Mouse (Mus musculus) frontal cortex, postnatal 25 days (tissue): ENCODE measurements around the gene Ddhd1.
"Not testable (repeated sequence)": the region's sequence is repeated elsewhere in the genome, so short reads cannot be mapped to it uniquely, and the experiment has no call there.

Source experiments
- DNase-seq, 2 experiments: peaks; one replicate each; pipeline ENCODE4 v3.0.0; 2022; ENCODE audit warnings: low spot score in 2 of 2

Gene Ddhd1

DNA sequence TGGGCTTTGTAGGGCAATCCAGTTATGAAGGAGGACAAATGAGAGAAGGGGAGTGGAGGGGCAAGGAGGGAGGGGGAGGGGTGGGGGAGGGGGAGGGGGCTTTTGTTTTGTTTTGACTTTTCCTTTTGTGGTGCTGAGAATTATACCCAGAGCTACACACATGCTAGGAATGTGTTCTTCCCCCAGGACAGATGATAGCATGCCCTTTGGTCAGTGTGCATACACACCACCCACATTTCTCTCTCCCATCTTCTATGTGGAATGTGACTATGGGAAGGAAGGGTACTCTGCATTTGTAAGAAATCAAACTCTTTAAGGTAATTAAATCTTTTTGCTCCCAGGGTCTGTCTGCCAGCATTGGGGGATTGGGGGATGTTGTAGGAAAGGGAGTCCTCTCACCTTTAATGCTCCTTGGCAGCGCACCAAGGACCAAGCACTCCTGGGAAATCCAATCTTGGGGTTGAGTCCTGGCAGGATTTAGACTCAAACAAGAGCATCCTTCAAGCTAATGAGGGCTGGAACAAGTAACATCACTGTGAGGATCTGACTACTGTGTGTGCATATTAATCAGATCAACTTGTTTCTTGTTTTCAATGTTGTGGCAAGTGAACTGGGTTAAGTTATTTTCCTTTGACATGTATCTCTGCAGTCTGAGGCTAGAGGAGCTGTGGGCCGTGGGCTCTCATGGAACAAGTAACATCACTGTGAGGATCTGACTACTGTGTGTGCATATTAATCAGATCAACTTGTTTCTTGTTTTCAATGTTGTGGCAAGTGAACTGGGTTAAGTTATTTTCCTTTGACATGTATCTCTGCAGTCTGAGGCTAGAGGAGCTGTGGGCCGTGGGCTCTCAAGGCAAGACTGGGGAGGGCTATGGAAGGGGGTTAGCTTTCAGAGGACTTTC lies 76.8 kb downstream of the Ddhd1 start:
- DNase-seq: not testable (repeated sequence)

DNA sequence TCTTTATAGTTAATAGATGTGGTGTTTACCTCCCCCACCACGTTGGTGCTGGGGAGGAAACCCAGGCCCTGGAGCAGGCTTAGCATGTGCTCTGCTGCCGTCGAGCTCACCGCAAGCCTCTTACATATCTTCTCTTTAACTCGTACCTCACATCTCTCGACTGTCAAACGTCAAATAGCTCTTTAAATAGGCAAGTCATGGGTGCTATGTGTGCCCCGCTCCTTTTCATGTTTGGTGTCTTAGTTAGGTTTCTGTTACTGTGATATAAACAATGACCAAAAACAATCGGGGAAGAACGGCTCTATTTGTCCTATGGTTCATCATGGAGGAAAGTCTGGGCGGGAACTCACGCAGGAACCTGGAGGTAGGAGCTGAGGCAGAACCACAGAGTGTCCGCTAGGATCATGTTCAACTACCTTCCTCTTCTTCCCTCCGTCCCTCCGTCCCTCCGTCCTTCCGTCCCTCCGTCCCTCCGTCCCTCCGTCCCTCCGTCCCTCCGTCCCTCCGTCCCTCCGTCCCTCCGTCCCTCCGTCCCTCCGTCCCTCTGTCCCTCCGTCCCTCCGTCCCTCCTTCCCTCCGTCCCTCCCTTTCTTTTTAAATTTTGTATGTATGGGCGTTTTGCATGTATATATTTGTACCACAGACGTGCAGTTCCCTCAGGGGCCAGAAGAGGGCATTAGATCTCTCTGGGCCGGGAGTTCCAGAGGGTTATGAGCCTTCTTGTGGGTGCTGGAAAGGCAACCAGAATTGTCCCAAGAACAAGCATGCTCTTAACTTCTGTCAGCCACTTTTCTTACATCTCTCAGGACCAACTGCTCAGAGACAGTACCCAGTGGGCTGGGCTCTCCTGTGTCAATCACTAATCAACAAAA lies 91.6 kb downstream of the Ddhd1 start:
- DNase-seq: peak; percentile 55 to 63

DNA sequence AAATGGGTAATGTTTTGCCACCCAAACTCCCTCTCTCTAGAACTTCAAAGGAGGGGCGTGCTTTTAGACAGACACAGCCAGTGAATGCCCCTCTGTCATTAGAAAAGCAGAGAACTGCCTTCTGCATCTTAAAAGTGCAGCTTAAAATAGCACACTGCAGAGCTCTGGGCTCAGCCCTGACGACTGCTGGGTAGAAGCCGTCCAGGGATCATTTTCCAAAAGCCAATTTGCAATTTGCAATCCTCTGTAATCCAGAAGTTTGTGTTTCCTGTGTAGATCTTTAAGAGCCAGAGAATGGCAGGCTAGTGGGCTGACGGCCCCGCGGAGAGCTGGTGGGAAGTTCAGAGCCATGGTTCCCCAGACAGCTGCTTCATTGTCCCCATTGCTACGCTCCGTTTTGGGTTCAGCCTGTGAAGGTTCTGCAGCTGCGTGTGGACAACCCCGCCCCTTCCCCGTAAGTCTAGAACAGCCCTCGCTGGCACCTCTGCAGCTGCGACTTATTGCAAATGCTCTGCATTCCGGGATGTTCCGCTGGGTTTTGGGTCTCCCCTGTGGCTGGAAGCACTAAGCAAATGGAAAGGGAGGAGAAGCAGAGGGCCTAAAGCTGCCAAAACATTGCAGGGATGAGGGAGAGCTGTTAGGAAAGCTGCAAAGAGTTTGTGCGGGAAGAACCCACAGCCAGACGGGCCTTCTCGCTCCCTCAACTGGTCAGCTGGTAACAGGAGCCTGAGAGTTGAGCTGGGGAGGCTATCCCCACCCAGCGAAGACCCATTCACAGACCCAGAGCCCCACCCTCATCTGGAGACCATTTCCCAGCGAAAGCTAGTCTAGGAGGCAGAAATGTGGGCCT lies 92.5 kb downstream of the Ddhd1 start:
- DNase-seq: peak; percentile 22 to 35

DNA sequence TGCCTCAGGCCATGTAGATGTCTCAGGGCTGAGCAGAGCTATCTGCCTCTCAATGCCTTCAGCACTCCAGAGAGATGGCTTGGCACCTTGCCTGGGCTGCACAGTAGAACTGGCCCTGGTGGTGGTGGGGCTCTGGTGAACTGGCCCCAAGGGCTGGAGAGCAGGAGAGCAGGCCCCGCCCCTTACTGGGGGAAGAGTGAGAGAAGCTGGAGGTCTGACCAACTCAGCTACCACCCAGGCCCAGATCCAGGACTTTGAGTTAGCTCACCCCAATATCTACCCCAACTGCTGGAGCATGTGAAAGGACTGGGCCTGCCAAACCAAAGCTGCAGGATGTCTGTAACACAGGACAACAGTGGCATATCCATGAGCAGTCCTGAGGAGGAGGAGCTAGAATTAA lies 94.4 kb downstream of the Ddhd1 start:
- DNase-seq: peak in 1 of 2 experiments; percentile 28

DNA sequence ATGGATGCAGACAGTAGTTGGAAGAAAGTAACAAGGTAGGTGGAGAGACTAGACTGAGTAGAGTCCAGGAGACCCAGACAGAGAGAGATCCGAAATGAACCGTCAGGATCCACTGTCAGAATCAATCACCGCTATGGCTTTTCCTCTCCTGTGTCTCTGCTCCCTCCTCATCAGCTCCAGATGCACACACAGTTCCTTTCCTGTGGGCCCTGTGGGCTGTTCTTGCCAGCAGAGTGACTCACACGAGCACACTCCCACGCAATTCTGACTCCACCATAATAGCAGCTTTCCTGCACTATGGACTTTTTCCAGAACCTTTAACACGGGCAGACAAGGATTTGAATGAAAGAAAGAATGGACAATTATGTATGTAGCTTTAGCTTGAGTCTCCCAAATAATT lies 96.3 kb downstream of the Ddhd1 start:
- DNase-seq: peak in 1 of 2 experiments; percentile 34

DNA sequence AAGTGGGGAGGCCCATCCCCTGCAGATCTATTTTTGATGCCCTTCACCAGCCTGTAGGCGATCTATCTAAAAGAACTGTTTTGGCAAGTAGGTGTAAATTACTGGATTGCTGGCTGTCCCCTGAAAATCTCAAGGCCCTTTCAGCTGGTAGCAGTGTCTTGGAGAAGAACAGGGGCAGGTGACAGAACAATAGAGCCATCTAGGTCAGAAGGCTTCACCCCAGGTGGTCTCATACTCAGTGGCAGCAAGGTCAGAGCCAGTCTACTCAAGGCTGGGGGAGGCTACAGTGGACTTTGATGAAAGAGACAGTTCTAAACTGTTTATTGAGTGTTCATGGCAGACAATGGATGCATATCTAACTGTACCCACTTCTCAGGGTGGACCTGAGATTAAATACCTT lies 98.9 kb downstream of the Ddhd1 start:
- DNase-seq: no peak

DNA sequence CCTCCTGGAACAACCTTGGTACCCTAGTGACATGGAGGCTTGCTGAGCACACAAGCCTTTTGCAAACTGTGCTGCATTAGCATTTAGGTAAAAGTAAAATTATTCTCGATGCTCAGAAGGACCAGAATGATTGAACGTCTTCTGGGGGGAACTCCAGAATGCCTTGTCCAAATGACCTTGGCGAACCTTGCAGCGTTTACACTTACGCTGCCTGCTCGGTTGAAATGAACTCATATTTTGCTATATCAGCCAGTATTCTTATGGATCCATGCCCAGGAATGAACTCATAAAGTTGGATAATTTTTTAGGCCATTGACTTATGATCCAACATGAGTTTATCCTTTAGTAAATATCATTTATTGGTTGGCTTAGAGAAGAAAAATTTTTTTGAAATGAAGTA lies 103.6 kb downstream of the Ddhd1 start:
- DNase-seq: no peak

DNA sequence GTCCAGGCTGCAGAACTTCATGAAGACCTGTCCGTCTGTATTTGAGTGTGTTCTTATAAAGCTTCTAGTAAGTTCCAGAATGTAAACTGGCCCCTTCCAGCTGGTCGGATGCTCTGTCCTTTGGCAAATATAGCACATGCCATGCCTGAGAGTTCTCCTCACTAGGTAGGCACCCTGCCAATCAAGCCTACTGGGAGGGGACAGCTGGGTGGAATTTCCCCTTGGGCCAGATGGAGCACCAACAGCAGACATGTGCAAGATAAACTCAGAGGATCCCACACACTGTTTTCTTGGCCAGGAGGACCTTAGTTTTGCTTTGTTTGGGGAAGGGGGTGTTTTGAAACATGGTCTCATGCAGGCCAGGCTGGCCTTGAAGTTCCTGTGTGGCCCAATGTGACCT lies 104.1 kb downstream of the Ddhd1 start:
- no peak for DNase-seq

DNA sequence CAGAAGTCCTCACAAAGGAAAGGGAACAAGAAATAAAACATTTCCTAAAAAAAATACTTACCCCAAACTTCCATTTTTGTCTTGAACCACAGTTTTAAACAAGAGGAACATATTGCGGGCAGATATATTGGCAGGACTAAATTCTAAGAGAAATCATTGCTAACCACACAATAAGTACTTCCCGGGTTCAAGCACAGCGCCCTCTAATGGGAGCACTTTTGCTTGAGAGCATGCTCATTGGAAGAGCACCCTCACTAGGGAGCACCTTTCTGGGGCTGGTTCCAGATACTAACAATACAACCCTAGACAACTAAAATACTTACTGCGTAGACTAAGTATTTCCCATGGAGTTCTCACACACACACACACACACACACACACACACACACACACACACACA lies 105.5 kb downstream of the Ddhd1 start:
- no peak for DNase-seq

DNA sequence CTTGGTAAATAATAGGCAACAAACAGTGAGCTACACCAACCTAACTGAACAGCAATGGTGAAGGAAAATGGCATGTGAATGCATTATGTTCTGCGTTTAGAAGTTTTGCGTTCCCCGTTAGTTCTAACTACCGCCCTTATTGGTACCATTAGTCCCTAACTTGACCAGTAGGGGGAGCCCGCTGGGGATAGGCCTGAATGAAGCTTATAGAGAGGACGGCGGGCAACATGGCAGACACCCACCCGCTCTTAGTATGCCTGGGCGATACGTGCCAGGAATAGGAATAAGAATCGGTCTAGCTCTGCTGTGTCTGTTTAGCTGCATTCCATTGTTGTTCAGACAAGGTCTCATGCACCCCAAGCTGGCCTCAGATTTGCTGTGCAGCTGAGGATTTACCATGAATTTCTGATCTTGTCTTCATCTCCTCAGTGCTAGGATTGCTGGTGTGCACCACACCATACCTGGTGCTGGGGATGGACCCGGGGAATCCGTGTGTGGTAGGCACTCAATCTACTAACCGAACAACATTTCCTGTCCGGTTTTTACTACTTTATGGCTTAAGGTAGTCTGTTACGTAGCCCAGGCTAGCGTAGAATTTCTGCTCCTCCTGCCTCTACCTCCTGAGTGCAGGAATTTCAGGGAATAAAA lies 106.7 kb downstream of the Ddhd1 start:
- no peak for DNase-seq

DNA sequence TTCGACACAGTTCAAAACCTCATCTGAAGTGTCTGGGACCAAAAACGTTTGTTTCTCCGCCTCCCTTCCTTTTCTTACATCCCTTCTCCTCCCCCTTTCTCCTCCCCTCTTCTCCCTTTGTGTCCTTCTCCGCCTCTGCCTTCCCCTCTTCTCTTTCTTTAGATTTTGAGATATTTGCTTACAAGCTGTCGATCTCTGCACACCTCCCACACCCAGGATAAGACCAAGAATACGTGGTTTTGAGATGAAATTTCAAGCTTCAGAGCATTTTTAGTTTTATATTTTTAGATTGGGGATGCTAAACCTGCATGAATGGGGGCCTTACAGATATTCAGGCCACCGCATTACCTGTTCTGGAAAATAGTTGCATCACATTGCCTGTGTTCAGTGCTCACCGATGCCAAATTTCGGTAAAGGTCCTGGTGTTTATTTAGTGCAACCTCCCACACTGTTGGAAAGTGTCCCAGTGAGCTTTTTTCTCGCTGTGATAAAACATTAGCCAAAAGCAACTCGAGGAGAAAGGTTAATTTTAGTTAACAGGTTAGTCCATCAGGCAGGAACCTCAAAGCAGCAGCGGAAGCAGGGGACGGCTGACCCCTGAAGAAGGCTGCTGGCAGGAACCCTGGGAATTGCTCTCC lies 107.8 kb downstream of the Ddhd1 start:
- DNase-seq: no peak

DNA sequence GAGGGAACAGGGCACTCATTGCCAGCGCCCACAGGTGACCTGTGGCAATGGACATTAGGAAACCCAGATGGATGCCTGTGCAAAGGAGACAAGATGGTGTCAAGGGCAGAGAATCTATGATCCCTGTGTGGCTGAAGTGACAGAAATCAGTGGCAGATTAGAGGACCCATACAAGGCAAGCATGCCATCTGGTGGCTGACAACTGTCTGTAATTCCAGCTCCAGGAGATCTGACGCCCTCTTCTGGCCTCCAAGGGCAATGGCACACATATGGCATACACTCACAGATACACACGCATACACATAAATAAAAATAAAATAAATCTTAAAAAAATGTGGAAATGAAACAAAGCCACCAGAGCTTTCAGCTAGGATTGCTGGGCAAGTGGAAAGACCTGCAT lies 109.8 kb downstream of the Ddhd1 start:
- DNase-seq: no peak

DNA sequence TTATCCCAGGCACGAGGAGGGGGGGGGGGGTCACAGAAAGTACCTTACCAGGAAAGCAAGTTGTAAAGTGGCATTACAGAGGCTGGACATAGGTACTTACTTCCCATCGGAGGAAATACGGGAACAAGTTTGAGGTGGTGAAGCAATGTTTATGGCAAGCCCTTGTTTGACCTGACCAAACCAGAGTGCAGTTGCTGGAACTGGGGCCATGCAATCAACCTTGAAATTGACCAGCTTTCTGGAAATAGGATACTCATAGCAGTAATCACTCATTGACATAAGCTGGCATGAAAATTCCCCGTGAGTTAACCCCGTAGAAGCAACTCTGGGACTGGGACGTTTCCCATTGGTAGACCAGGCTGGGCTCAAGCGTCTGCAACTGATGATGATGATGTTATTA lies 113.0 kb downstream of the Ddhd1 start:
- DNase-seq: no peak

DNA sequence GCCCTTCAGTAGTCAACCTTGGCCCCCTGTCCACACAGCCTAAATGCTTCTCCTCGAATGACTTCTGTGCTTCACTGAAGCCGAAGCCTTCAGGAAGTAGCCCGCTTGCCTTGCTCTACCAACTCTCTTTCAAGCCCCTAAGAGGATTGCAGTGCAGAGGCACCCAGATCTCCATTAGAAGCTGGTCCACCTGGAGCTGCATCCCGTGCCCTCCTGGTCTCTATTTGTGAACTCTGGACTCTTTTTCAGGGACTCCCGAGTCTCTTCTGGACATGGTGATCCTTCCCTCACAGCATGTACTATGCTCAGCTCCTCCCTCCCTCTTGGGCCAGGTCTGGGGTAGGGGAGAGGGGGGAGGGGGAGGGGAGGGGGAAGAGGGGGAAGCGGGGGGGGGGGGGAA lies 113.9 kb downstream of the Ddhd1 start:
- no peak for DNase-seq

DNA sequence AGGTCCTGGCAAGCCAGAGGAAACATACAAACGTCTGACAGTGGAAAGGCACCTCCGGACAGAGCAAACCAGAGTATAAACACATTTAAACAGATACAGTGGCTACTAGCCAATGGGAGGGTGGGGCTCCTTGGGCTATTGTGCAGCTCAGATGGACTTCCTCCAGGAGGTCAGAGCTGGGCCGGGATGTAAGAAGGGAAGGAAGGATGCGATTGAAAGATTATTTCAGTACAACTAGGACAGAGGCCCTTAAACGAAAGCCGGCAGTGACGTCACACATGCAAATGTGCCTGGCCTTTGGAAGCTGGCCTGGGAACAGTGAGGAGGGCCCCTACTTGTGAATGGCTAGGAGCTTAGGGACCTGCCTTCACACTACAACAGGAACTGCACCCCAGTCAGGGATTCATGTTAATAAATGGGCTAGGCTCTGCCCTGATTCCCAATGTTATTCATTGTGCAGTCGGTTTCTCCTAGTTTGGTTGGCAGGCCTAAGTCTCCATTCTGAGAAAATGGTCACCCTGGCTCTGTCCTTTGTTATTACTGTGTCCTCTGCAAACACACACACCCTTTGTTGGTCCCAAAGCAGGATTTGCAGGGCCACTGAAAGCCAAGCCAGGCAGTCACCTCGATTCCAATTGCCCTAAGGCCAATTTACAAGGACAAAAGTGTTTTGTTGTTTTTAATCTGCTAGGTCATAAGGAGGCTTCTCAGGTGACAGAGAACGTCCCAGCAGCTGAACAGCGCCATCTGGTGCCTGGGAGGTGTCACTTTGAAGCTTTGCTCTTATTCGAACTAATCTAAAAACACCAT lies 118.1 kb downstream of the Ddhd1 start:
- peak in 1 of 2 experiments; percentile 39 for DNase-seq
